Mouse (Mus musculus): ENCODE measurements around the gene Acsbg1. TPM values are rescaled to one million over a fixed set of nuclear protein-coding genes. Genes with fewer than 3 reads are reported as not detected.

Acsbg1 gene
- polyA plus RNA-seq, 1 experiment from 2014 or later: 59.8 TPM

DNA sequence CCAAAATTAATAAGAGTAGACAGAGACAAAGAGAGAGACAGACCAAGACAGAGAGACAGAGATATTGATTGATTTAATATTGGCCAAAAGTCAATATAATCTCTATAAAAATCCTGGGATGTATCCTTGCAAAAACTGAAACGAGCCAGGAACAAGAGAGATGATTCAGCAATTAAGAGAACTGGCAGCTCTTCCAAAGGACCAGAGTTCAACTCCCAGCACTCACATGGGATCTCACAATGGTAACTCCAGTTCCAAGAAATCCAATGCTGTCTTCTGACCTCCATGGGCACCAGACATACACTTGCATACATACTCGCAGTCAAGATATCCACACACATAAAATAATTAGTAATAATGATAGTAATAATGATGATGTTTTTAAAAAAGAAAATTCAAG is 8.9 kb downstream of the Acsbg1 start:
- Histone ChIP-seq H3K9me3 (ENCODE audit: control insufficient read depth, low read length) (no peaks in the 10 kb centered on the region), H3K27ac (ENCODE audit: low read depth, low read length) (no peak overlapping the region), H3K4me3 (ENCODE audit: low read length) (no peak overlapping the region), H3K27me3 (replicated peaks; ENCODE audit: control insufficient read depth, insufficient read depth, low read length) (no peaks in the 10 kb centered on the region), H3K9ac (ENCODE audit: low read depth, low read length) (no peak overlapping the region), H3K36me3 (ENCODE audit: control insufficient read depth, insufficient read depth, low read length) (no peaks in the 10 kb centered on the region), H3K4me2 (ENCODE audit: low read length) (no peak overlapping the region), H3K4me1 (ENCODE audit: control insufficient read depth, insufficient read depth, low read depth, low read length) (no peaks in the 10 kb centered on the region)
- whole genome bisulfite sequencing: 83% methylated on average over 2 of the region's 2 CpGs
- no peak for ATAC-seq

DNA sequence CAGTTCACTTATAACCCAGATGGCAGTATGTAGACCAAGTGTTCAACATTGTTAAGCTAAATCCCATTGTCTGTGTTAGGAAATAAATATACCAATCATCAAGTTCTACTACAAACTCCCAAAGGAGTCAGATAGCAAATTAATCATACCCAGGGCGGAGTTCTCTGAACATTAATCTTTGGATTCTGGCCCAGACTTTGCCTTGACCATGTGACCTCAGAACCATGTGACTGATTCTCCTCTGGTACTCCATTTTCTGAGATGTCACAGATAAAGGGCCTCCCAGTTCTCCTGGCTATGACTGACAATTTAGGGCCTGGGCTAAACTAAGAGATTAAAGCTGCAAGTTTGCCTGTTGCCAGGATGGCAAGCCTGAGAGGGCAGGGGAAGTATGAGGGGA is 12.3 kb downstream of the Acsbg1 start:
- Histone ChIP-seq H3K36me3 (ENCODE audit: control insufficient read depth, insufficient read depth, low read length) (no peaks in the 10 kb centered on the region), H3K27me3 (replicated peaks; ENCODE audit: control insufficient read depth, insufficient read depth, low read length) (no peaks in the 10 kb centered on the region), H3K4me1 (ENCODE audit: control insufficient read depth, insufficient read depth, low read depth, low read length) (no peaks in the 10 kb centered on the region), H3K9ac (ENCODE audit: low read depth, low read length) (no peak overlapping the region), H3K4me3 (ENCODE audit: low read length) (no peak overlapping the region), H3K27ac (ENCODE audit: low read depth, low read length) (no peak overlapping the region), H3K9me3 (ENCODE audit: control insufficient read depth, low read length) (no peaks in the 10 kb centered on the region), H3K4me2 (ENCODE audit: low read length) (no peak overlapping the region)
- no peak for ATAC-seq
- 83% methylated on average over 1 of the region's 1 CpGs for WGBS

- no peaks in the 10 kb centered on the region for H3K9me3 ChIP-seq (ENCODE audit: control insufficient read depth, low read length)
- no peak for ATAC-seq
- no peak overlapping the region for H3K4me2 ChIP-seq (ENCODE audit: low read length)
- no peaks in the 10 kb centered on the region for H3K36me3 ChIP-seq (ENCODE audit: control insufficient read depth, insufficient read depth, low read length)
- 68% methylated on average over 2 of the region's 2 CpGs for WGBS
- no peaks in the 10 kb centered on the region for H3K27me3 ChIP-seq (replicated peaks; ENCODE audit: control insufficient read depth, insufficient read depth, low read length)
- H3K9ac ChIP-seq (ENCODE audit: low read depth, low read length): no peak overlapping the region
- H3K4me3 ChIP-seq (ENCODE audit: low read length): no peak overlapping the region
- no peak overlapping the region for H3K27ac ChIP-seq (ENCODE audit: low read depth, low read length)
- no peaks in the 10 kb centered on the region for H3K4me1 ChIP-seq (ENCODE audit: control insufficient read depth, insufficient read depth, low read depth, low read length)
Measured at GRCm38 (mm10) chr9:54647456-54647855, 14.2 kb downstream of the Acsbg1 start.

DNA sequence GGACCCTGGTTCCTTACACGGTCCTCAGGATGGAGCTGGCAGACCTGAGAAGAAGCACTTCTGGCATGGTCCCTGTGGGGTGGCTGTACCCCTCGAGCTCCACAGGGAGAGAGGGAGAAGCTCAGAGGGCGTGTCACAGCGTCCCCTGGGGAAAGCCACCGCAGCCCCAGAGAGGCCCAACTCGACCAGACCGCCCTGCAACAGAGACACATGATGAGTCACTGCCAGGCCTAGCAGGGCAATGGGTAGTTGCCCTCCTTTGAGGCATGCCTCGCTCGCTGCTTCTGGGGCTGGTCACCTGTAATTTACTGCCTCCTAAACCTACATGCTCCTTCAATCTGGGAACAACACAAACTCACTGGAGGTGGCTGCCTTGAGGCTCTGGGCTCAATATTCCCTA is 15.4 kb downstream of the Acsbg1 start:
- Histone ChIP-seq H3K36me3 (ENCODE audit: control insufficient read depth, insufficient read depth, low read length) (no peaks in the 10 kb centered on the region), H3K4me3 (ENCODE audit: low read length) (no peak overlapping the region), H3K27ac (ENCODE audit: low read depth, low read length) (no peak overlapping the region), H3K4me1 (ENCODE audit: control insufficient read depth, insufficient read depth, low read depth, low read length) (no peaks in the 10 kb centered on the region), H3K27me3 (replicated peaks; ENCODE audit: control insufficient read depth, insufficient read depth, low read length) (no peaks in the 10 kb centered on the region), H3K9ac (ENCODE audit: low read depth, low read length) (no peak overlapping the region), H3K4me2 (ENCODE audit: low read length) (no peak overlapping the region), H3K9me3 (ENCODE audit: control insufficient read depth, low read length) (no peaks in the 10 kb centered on the region)
- ATAC-seq: no peak
- 86% methylated on average over 9 of the region's 9 CpGs for WGBS

GRCm38 (mm10) chr9:54645530-54645929 is 16.1 kb downstream of the Acsbg1 start:
- H3K27me3 ChIP-seq (replicated peaks; ENCODE audit: control insufficient read depth, insufficient read depth, low read length): no peaks in the 10 kb centered on the region
- H3K36me3 ChIP-seq (ENCODE audit: control insufficient read depth, insufficient read depth, low read length): no peaks in the 10 kb centered on the region
- no peaks in the 10 kb centered on the region for H3K4me1 ChIP-seq (ENCODE audit: control insufficient read depth, insufficient read depth, low read depth, low read length)
- no peak overlapping the region for H3K9ac ChIP-seq (ENCODE audit: low read depth, low read length)
- no peak overlapping the region for H3K27ac ChIP-seq (ENCODE audit: low read depth, low read length)
- no peaks in the 10 kb centered on the region for H3K9me3 ChIP-seq (ENCODE audit: control insufficient read depth, low read length)
- WGBS: 87% methylated on average over 6 of the region's 6 CpGs
- no peak overlapping the region for H3K4me3 ChIP-seq (ENCODE audit: low read length)
- H3K4me2 ChIP-seq (ENCODE audit: low read length): no peak overlapping the region
- no peak for ATAC-seq

DNA sequence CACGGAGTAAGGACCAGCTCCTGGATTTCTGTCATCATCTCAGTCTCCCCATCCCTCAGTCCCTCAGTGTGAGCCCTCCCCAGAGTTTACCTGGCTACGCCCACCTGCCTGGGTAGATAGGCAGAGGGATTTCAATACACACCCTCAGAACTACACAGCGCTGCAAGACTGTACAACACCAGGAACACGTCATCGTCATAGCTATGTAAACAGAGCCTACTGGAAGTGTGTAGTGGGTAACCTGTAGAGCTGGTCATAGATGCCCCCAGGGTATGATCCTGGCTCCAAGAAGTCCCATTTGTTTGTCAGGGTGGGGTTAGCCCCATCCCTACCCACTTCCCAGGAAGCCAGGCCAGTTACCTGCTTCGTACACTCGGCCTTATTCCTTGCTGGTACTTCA is 18.5 kb downstream of the Acsbg1 start:
- H3K27ac ChIP-seq (ENCODE audit: low read depth, low read length): no peak overlapping the region
- no peaks in the 10 kb centered on the region; the same call in 1 of the 2 replicates for H3K4me1 ChIP-seq (ENCODE audit: control insufficient read depth, insufficient read depth, low read depth, low read length)
- WGBS: 92% methylated on average over 7 of the region's 7 CpGs
- H3K9ac ChIP-seq (ENCODE audit: low read depth, low read length): no peak overlapping the region
- no peak overlapping the region for H3K4me2 ChIP-seq (ENCODE audit: low read length)
- H3K36me3 ChIP-seq (ENCODE audit: control insufficient read depth, insufficient read depth, low read length): no peaks in the 10 kb centered on the region
- no peaks in the 10 kb centered on the region for H3K27me3 ChIP-seq (replicated peaks; ENCODE audit: control insufficient read depth, insufficient read depth, low read length)
- ATAC-seq: no peak
- no peak overlapping the region for H3K4me3 ChIP-seq (ENCODE audit: low read length)
- no peaks in the 10 kb centered on the region for H3K9me3 ChIP-seq (ENCODE audit: control insufficient read depth, low read length)

DNA sequence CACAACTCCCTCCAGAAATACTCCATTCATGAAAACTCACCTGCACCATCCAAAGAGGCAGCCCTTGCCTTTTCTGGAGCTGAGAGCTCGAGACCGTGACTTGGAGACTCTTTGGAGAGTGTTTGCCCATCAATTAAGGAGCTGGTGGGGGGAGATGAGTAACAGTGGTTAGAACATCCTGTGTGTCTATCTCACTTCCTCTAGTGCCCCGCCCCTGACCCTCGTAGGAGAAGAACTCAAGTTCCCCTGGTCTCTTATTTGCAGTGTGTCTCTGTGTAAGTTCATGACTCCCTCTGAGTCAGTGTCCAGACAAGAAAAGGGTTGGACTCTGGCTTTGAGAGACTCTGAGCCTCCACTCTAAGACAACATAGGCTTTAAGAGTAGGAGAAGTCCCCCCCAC is 19.1 kb downstream of the Acsbg1 start:
- WGBS: 90% methylated on average over 4 of the region's 4 CpGs
- no peaks in the 10 kb centered on the region for H3K27me3 ChIP-seq (replicated peaks; ENCODE audit: control insufficient read depth, insufficient read depth, low read length)
- no peak overlapping the region for H3K4me2 ChIP-seq (ENCODE audit: low read length)
- H3K27ac ChIP-seq (ENCODE audit: low read depth, low read length): no peak overlapping the region
- H3K9ac ChIP-seq (ENCODE audit: low read depth, low read length): no peak overlapping the region
- ATAC-seq: no peak
- H3K9me3 ChIP-seq (ENCODE audit: control insufficient read depth, low read length): no peaks in the 10 kb centered on the region
- H3K4me1 ChIP-seq (ENCODE audit: control insufficient read depth, insufficient read depth, low read depth, low read length): no peaks in the 10 kb centered on the region; the same call in 1 of the 2 replicates
- H3K4me3 ChIP-seq (ENCODE audit: low read length): no peak overlapping the region
- H3K36me3 ChIP-seq (ENCODE audit: control insufficient read depth, insufficient read depth, low read length): no peaks in the 10 kb centered on the region

DNA sequence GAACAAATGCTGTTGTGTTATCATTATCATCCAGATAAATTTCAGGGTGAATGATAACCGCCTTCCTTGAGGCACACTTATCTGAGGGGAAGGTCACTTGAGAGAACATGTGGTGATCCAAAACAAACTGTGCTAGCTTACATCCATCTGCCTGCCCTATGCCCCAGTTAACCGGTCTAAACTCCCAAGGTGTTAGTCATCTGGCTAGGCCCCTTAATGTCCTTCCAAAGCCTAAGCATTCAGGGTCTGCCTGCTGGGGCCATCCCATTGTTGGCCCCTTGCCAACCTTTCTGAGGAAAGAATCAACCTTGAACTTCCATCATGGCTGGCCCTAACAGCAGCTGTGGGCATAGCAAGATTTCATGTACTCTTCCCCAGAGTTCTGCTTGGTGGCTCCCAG is 19.5 kb downstream of the Acsbg1 start:
- Histone ChIP-seq H3K36me3 (ENCODE audit: control insufficient read depth, insufficient read depth, low read length) (no peaks in the 10 kb centered on the region), H3K27ac (ENCODE audit: low read depth, low read length) (no peak overlapping the region), H3K4me3 (ENCODE audit: low read length) (no peak overlapping the region), H3K27me3 (replicated peaks; ENCODE audit: control insufficient read depth, insufficient read depth, low read length) (no peaks in the 10 kb centered on the region), H3K4me1 (ENCODE audit: control insufficient read depth, insufficient read depth, low read depth, low read length) (no peaks in the 10 kb centered on the region; the same call in 1 of the 2 replicates), H3K9ac (ENCODE audit: low read depth, low read length) (no peak overlapping the region), H3K4me2 (ENCODE audit: low read length) (no peak overlapping the region), H3K9me3 (ENCODE audit: control insufficient read depth, low read length) (no peaks in the 10 kb centered on the region)
- WGBS: 69% methylated on average over 2 of the region's 2 CpGs
- ATAC-seq: no peak

GRCm38 (mm10) chr9:54641548-54641947 is 20.1 kb downstream of the Acsbg1 start:
- H3K27ac ChIP-seq (ENCODE audit: low read depth, low read length): no peak overlapping the region
- H3K4me2 ChIP-seq (ENCODE audit: low read length): no peak overlapping the region
- no peaks in the 10 kb centered on the region for H3K9me3 ChIP-seq (ENCODE audit: control insufficient read depth, low read length)
- no peaks in the 10 kb centered on the region for H3K27me3 ChIP-seq (replicated peaks; ENCODE audit: control insufficient read depth, insufficient read depth, low read length)
- H3K9ac ChIP-seq (ENCODE audit: low read depth, low read length): no peak overlapping the region
- no peaks in the 10 kb centered on the region; the same call in 1 of the 2 replicates for H3K4me1 ChIP-seq (ENCODE audit: control insufficient read depth, insufficient read depth, low read depth, low read length)
- no peak overlapping the region for H3K4me3 ChIP-seq (ENCODE audit: low read length)
- WGBS: 79% methylated on average over 3 of the region's 3 CpGs
- H3K36me3 ChIP-seq (ENCODE audit: control insufficient read depth, insufficient read depth, low read length): no peaks in the 10 kb centered on the region
- ATAC-seq: no peak

- Histone ChIP-seq H3K27ac (ENCODE audit: low read depth, low read length) (no peak overlapping the region), H3K9me3 (ENCODE audit: control insufficient read depth, low read length) (no peaks in the 10 kb centered on the region), H3K36me3 (ENCODE audit: control insufficient read depth, insufficient read depth, low read length) (no peaks in the 10 kb centered on the region), H3K4me3 (ENCODE audit: low read length) (no peak overlapping the region), H3K27me3 (replicated peaks; ENCODE audit: control insufficient read depth, insufficient read depth, low read length) (no peaks in the 10 kb centered on the region), H3K4me1 (ENCODE audit: control insufficient read depth, insufficient read depth, low read depth, low read length) (no peaks in the 10 kb centered on the region; the same call in 1 of the 2 replicates), H3K4me2 (ENCODE audit: low read length) (no peak overlapping the region), H3K9ac (ENCODE audit: low read depth, low read length) (no peak overlapping the region)
- WGBS: 73% methylated on average over 2 of the region's 2 CpGs
- no peak for ATAC-seq
Measured at GRCm38 (mm10) chr9:54639192-54639591, 22.5 kb downstream of the Acsbg1 start.

All from hindbrain, embryonic 16.5 days (tissue).